ENCODE assay signal across 8 mouse cellular contexts in the genomic region with DNA sequence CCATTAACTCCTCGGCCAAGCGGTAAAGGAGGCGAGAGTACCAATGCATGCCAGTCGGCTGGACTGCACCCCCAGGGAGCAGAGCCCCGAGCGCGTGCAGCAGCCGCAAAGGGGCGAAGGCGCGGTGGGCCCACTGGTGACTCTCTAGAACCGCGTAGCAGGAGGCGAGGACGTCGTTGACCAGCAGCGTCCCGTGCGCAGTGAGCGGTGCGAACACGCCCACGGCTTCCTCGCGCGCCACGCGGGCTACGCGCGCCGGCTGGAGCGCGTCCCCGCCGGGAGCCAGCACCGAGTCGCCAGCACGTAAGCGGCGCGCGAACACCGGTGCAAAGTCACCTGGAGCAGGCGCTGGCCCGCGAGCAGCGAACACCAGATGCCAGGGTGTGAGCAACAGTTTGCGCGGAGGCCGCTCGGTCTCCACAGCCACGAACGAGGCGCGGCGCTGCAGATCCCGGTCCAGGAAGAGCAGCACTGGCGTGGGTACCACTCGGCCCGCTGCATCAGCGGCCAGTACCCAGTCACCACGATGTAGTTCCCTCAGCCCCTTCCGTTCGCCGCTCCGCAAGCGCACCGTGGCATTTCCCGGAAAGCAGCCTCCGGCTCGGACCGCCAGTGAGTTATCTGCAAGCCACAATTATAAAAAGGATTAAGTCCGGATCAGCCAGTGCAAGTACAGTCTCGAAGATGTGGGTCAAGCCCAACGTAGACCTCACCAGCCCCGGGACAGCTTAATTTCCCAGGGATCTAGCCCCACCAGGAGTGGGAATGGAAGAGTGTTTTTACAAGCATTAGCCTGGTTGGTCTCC. TPM values are rescaled to one million over a fixed set of nuclear protein-coding genes. Genes with fewer than 3 reads are reported as not detected.
DNase-seq lines count a peak whose midpoint lies in the region; ATAC-seq and TF ChIP-seq lines count a peak whose summit lies in the region.

Gene Rhebl1, minus strand, starts transcription at position 601 of the 806 bp plus-strand sequence.

- H3K36me3 ChIP-seq in forebrain, embryonic 12.5 days (replicated peaks): no peaks in the 10 kb centered on the region
- no peaks in the 10 kb centered on the region for H3K36me3 ChIP-seq in intestine, embryonic 15.5 days
- no peaks in the 10 kb centered on the region for H3K36me3 ChIP-seq in lung, embryonic 15.5 days

- H3K9ac ChIP-seq in forebrain, embryonic 12.5 days: peak within 1 kb of the TSS; percentile 56
- peak within 1 kb of the TSS; percentile 46 for H3K9ac ChIP-seq in intestine, embryonic 15.5 days
- H3K9ac ChIP-seq in lung, embryonic 15.5 days: peak within 1 kb of the TSS; percentile 46

- H3K4me3 ChIP-seq in forebrain, embryonic 12.5 days (replicated peaks): peak within 1 kb of the TSS; percentile 47
- H3K4me3 ChIP-seq in intestine, embryonic 15.5 days (replicated peaks): peak within 1 kb of the TSS; percentile 54
- peak within 1 kb of the TSS; percentile 54 for H3K4me3 ChIP-seq in lung, embryonic 15.5 days
- peak within 1 kb of the TSS; percentile 44 for H3K4me3 ChIP-seq in olfactory bulb, adult 2 months (ENCODE audit: insufficient read depth, low read depth, low read length)

- no peaks in the 10 kb centered on the region for H3K9me3 ChIP-seq in forebrain, embryonic 12.5 days
- H3K9me3 ChIP-seq in intestine, embryonic 15.5 days: no peaks in the 10 kb centered on the region
- H3K9me3 ChIP-seq in lung, embryonic 15.5 days: no peaks in the 10 kb centered on the region

- WGBS in forebrain, embryonic 12.5 days: under 1% methylated on average over 77 of the region's 77 CpGs
- under 1% methylated on average over 77 of the region's 77 CpGs for WGBS in intestine, embryonic 15.5 days
- WGBS in lung, embryonic 15.5 days: 1% methylated on average over 77 of the region's 77 CpGs
- under 1% methylated on average over 77 of the region's 77 CpGs for WGBS in olfactory bulb, adult 2 months

- peaks cover 47% of the 10 kb centered on the region for H3K4me1 ChIP-seq in forebrain, embryonic 12.5 days
- H3K4me1 ChIP-seq in intestine, embryonic 15.5 days (replicated peaks): peaks cover 45% of the 10 kb centered on the region
- peaks cover 51% of the 10 kb centered on the region for H3K4me1 ChIP-seq in lung, embryonic 15.5 days
- H3K4me1 ChIP-seq in olfactory bulb, adult 2 months (ENCODE audit: control insufficient read depth, insufficient read depth, low read length): peaks cover 32% of the 10 kb centered on the region

- no peak for TF ChIP-seq POLR2A in olfactory bulb, adult 2 months (IDR thresholded peaks at IDR 0.05; ENCODE audit: insufficient read depth, low read depth, low read length)

- no peak within 1 kb of the TSS for H3K27ac ChIP-seq in forebrain, embryonic 12.5 days
- H3K27ac ChIP-seq in intestine, embryonic 15.5 days: no peak within 1 kb of the TSS
- no peak within 1 kb of the TSS for H3K27ac ChIP-seq in lung, embryonic 15.5 days
- no peak within 1 kb of the TSS for H3K27ac ChIP-seq in olfactory bulb, adult 2 months (ENCODE audit: insufficient read depth, low read depth, low read length)

- H3K27me3 ChIP-seq in forebrain, embryonic 12.5 days: peaks cover 81% of the 10 kb centered on the region
- peaks cover 71% of the 10 kb centered on the region for H3K27me3 ChIP-seq in intestine, embryonic 15.5 days (replicated peaks)
- H3K27me3 ChIP-seq in lung, embryonic 15.5 days: peaks cover 78% of the 10 kb centered on the region

- TF ChIP-seq CTCF in olfactory bulb, adult 2 months (IDR thresholded peaks at IDR 0.05; ENCODE audit: insufficient read depth, low read depth, low read length): peak; percentile 17; the same call in 1 of the 2 replicates

- peak within 1 kb of the TSS; percentile 91 for H3K4me2 ChIP-seq in forebrain, embryonic 12.5 days
- peak within 1 kb of the TSS; percentile 96 for H3K4me2 ChIP-seq in intestine, embryonic 15.5 days (replicated peaks)
- peak within 1 kb of the TSS; percentile 100 for H3K4me2 ChIP-seq in lung, embryonic 15.5 days

- ATAC-seq in forebrain, embryonic 12.5 days (ENCODE audit: low FRiP score): no peak
- peak; percentile 17; the same call in 1 of the 2 replicates for ATAC-seq in intestine, embryonic 15.5 days
- no peak for ATAC-seq in lung, embryonic 15.5 days (ENCODE audit: borderline replicate concordance, extremely low read depth, low FRiP score, low TSS enrichment)

- peak; percentile 38 for DNase-seq in ovary, postnatal 36 days (ENCODE audit: low spot score)
- DNase-seq in ovary, postnatal 10 days (ENCODE audit: low spot score): no peak
- peak; percentile 58 to 72 for DNase-seq in adrenal gland, postnatal 36 days
- DNase-seq in ovary, adult 18-20 months (ENCODE audit: low spot score): no peak

RNA-seq across cellular contexts. Expression of gene Rhebl1, which starts in this region (rescaled TPM):
- 1 to 10 TPM; 2.2 to 2.9 TPM for total RNA-seq in adrenal gland, postnatal 36 days (2021)
- polyA plus RNA-seq in forebrain, embryonic 12.5 days (2016; fragmentation: Nextera tagmentation; extraction: Ambion mirVana): 20.1 and 23.3 TPM in 2 replicates
- 10.8 and 12.5 TPM in 2 replicates for polyA plus RNA-seq in intestine, embryonic 15.5 days (2015; fragmentation: Nextera tagmentation; extraction: Ambion mirVana)
- polyA plus RNA-seq in lung, embryonic 15.5 days (2015; fragmentation: Nextera tagmentation; extraction: Ambion mirVana): 9.9 and 11.6 TPM in 2 replicates
- polyA plus RNA-seq in olfactory bulb, adult 2 months (2012; ENCODE audit: insufficient read depth, insufficient read length, low replicate concordance, missing spikeins): not detected in 2 replicates

Comparison
In these comparisons a context has a peak if more than half of its experiments do, and no peak if none do; other contexts are left out.
1. RNA of gene Rhebl1 (polyA plus RNA-seq): 20.1 to 23.3 TPM in forebrain, embryonic 12.5 days, 10.8 to 12.5 TPM in intestine, embryonic 15.5 days and 9.9 to 11.6 TPM in lung, embryonic 15.5 days; not detected in olfactory bulb, adult 2 months; every median in the first group is over 10 times any median in the second.
2. DNase-seq: peak in ovary, postnatal 36 days (single experiment) and adrenal gland, postnatal 36 days (2 of 2); none in ovary, postnatal 10 days (single experiment) and ovary, adult 18-20 months (single experiment).
3. Peak in every context shown above with its lines, with median percentiles within 50 percentile points of each other: H3K4me2 ChIP-seq, H3K4me3 ChIP-seq and H3K9ac ChIP-seq.